In genomic region chr17:13182712-13183111, GRCm38 (mm10) we compare ENCODE assay signal across 25 mouse cellular contexts. TPM values are rescaled to one million over a fixed set of nuclear protein-coding genes. Genes with fewer than 3 reads are reported as not detected.
"Had no signal": no experiment of that assay in that cellular context is flagged by ENCODE, and none has a peak within 500 bp of the region (broad histone marks: within the 10 kb centered on the region; RNA-seq: fewer than 3 reads in every experiment).

No protein-coding gene starts in this region.

RNA-seq across cellular contexts. Expression of gene Smok2a, which starts 38.3 kb away (rescaled TPM):
- polyA plus RNA-seq: heart, adult 2 months; heart, embryonic 11.5 days; heart, embryonic 12.5 days; heart, embryonic 13.5 days; heart, embryonic 14.5 days; heart, embryonic 15.5 days; heart, embryonic 16.5 days; heart, postnatal 0 days; hindbrain, embryonic 10.5 days; hindbrain, embryonic 11.5 days; hindbrain, embryonic 12.5 days; hindbrain, embryonic 13.5 days; hindbrain, embryonic 14.5 days; hindbrain, embryonic 15.5 days; hindbrain, embryonic 16.5 days; hindbrain, postnatal 0 days; inflammation-experienced regulatory T-cells, adult 6 months; intestine, embryonic 14.5 days; intestine, embryonic 15.5 days; kidney, adult 2 months; kidney, embryonic 14.5 days; kidney, embryonic 15.5 days; kidney, embryonic 16.5 days; kidney, postnatal 0 days; large intestine, adult 2 months had no signal

RNA-seq across cellular contexts. Expression of gene Smok2b, which starts 47.3 kb away (rescaled TPM):
- polyA plus RNA-seq: heart, adult 2 months; heart, embryonic 11.5 days; heart, embryonic 12.5 days; heart, embryonic 13.5 days; heart, embryonic 14.5 days; heart, embryonic 15.5 days; heart, embryonic 16.5 days; heart, postnatal 0 days; hindbrain, embryonic 10.5 days; hindbrain, embryonic 11.5 days; hindbrain, embryonic 12.5 days; hindbrain, embryonic 13.5 days; hindbrain, embryonic 14.5 days; hindbrain, embryonic 15.5 days; hindbrain, embryonic 16.5 days; hindbrain, postnatal 0 days; inflammation-experienced regulatory T-cells, adult 6 months; intestine, embryonic 14.5 days; intestine, embryonic 15.5 days; kidney, adult 2 months; kidney, embryonic 14.5 days; kidney, embryonic 15.5 days; kidney, embryonic 16.5 days; kidney, postnatal 0 days; large intestine, adult 2 months had no signal

RNA-seq across cellular contexts. Expression of gene Unc93a, which starts 51.1 kb away (rescaled TPM):
- polyA plus RNA-seq: heart, embryonic 11.5 days; heart, embryonic 12.5 days; heart, embryonic 13.5 days; heart, embryonic 14.5 days; heart, embryonic 15.5 days; heart, embryonic 16.5 days; heart, postnatal 0 days; hindbrain, embryonic 10.5 days; hindbrain, embryonic 11.5 days; hindbrain, embryonic 12.5 days; hindbrain, embryonic 13.5 days; hindbrain, embryonic 14.5 days; hindbrain, embryonic 15.5 days; hindbrain, embryonic 16.5 days; inflammation-experienced regulatory T-cells, adult 6 months; intestine, embryonic 14.5 days; intestine, embryonic 15.5 days; kidney, adult 2 months; kidney, embryonic 14.5 days; kidney, embryonic 15.5 days; kidney, embryonic 16.5 days; kidney, postnatal 0 days had no signal
